Mouse (Mus musculus): ENCODE results near the gene Fam83d. TPM values are rescaled to one million over a fixed set of nuclear protein-coding genes. Genes with fewer than 3 reads are reported as not detected.
A peak's percentile ranks its signal among the peaks of the same experiment; 100 is the strongest.

Fam83d gene
- 2.9 and 5.5 TPM in 2 replicates for polyA plus RNA-seq (2012; rRNA removed)

- no peak within 1 kb of the TSS; the same call in 1 of the 2 replicates for H3K27ac ChIP-seq (ENCODE audit: insufficient read depth, low read length)
- WGBS: under 1% methylated on average over 48 of the region's 48 CpGs
- DNase-seq (ENCODE audit: low read depth in 1 of 2, low spot score in 2 of 2): peak; percentile 91 to 94
- H3K4me1 ChIP-seq (ENCODE audit: control insufficient read depth, insufficient read depth, insufficient read length): peaks cover 2% of the 10 kb centered on the region
- peak within 1 kb of the TSS; percentile 71 for H3K4me3 ChIP-seq (ENCODE audit: extremely low read depth, insufficient read depth, insufficient read length)
- H3K27me3 ChIP-seq (ENCODE audit: control insufficient read depth, insufficient read depth, low read length): no peaks in the 10 kb centered on the region
- peaks cover 6% of the 10 kb centered on the region; the same call in 1 of the 2 replicates for H3K36me3 ChIP-seq (ENCODE audit: control insufficient read depth, insufficient read depth, low read length)
- TF ChIP-seq CTCF (IDR thresholded peaks at IDR 0.05; ENCODE audit: extremely low read depth, insufficient read depth, insufficient read length, insufficient replicate concordance): peak; percentile 54; the same call in 1 of the 2 replicates
- TF ChIP-seq POLR2A (IDR thresholded peaks at IDR 0.05; ENCODE audit: low read depth, low read length): 0 out of 2 replicates have a peak, but pooled peaks have one; percentile 3
Observed at GRCm38 (mm10) chr2:158767742-158768339, at the start of gene Fam83d. Gene Fam83d (plus strand): TSS chr2:158768093.

- TF ChIP-seq POLR2A (IDR thresholded peaks at IDR 0.05; ENCODE audit: low read depth, low read length): no peak
- TF ChIP-seq CTCF (IDR thresholded peaks at IDR 0.05; ENCODE audit: extremely low read depth, insufficient read depth, insufficient read length, insufficient replicate concordance): no peak
- H3K4me1 ChIP-seq (ENCODE audit: control insufficient read depth, insufficient read depth, insufficient read length): peaks cover 55% of the 10 kb centered on the region; the same call in 1 of the 2 replicates
- WGBS: 16% methylated on average over 12 of the region's 12 CpGs
- H3K27ac ChIP-seq (ENCODE audit: insufficient read depth, low read length): peak overlapping the region; percentile 85
- no peak overlapping the region for H3K4me3 ChIP-seq (ENCODE audit: extremely low read depth, insufficient read depth, insufficient read length)
- no peaks in the 10 kb centered on the region for H3K27me3 ChIP-seq (ENCODE audit: control insufficient read depth, insufficient read depth, low read length)
- DNase-seq (ENCODE audit: low read depth in 1 of 2, low spot score in 2 of 2): peak; percentile 73 to 87
- H3K36me3 ChIP-seq (ENCODE audit: control insufficient read depth, insufficient read depth, low read length): peaks cover 7% of the 10 kb centered on the region
Observed at GRCm38 (mm10) chr2:158718816-158719549, 48.9 kb upstream of the Fam83d start.

GRCm38 (mm10) chr2:158720715-158721370, 47.0 kb upstream of the Fam83d start:
- H3K36me3 ChIP-seq (ENCODE audit: control insufficient read depth, insufficient read depth, low read length): peaks cover 4% of the 10 kb centered on the region; the same call in 1 of the 2 replicates
- no peaks in the 10 kb centered on the region for H3K27me3 ChIP-seq (ENCODE audit: control insufficient read depth, insufficient read depth, low read length)
- TF ChIP-seq CTCF (IDR thresholded peaks at IDR 0.05; ENCODE audit: extremely low read depth, insufficient read depth, insufficient read length, insufficient replicate concordance) (no peak), POLR2A (IDR thresholded peaks at IDR 0.05; ENCODE audit: low read depth, low read length) (no peak)
- 83% methylated on average over 16 of the region's 16 CpGs for WGBS
- peaks cover 56% of the 10 kb centered on the region; the same call in 1 of the 2 replicates for H3K4me1 ChIP-seq (ENCODE audit: control insufficient read depth, insufficient read depth, insufficient read length)
- DNase-seq (ENCODE audit: low read depth in 1 of 2, low spot score in 2 of 2): no peak
- H3K27ac ChIP-seq (ENCODE audit: insufficient read depth, low read length): peak overlapping the region; percentile 63
- H3K4me3 ChIP-seq (ENCODE audit: extremely low read depth, insufficient read depth, insufficient read length): no peak overlapping the region

GRCm38 (mm10) chr2:158721481-158721880, 46.4 kb upstream of the Fam83d start:
- 62% methylated on average over 3 of the region's 3 CpGs for WGBS
- Histone ChIP-seq H3K4me1 (ENCODE audit: control insufficient read depth, insufficient read depth, insufficient read length) (peaks cover 53% of the 10 kb centered on the region; the same call in 1 of the 2 replicates), H3K36me3 (ENCODE audit: control insufficient read depth, insufficient read depth, low read length) (peaks cover 4% of the 10 kb centered on the region; the same call in 1 of the 2 replicates), H3K4me3 (ENCODE audit: extremely low read depth, insufficient read depth, insufficient read length) (no peak overlapping the region), H3K27me3 (ENCODE audit: control insufficient read depth, insufficient read depth, low read length) (no peaks in the 10 kb centered on the region), H3K27ac (ENCODE audit: insufficient read depth, low read length) (peak overlapping the region; percentile 63; the same call in 1 of the 2 replicates)
- DNase-seq (ENCODE audit: low read depth in 1 of 2, low spot score in 2 of 2): no peak
- TF ChIP-seq CTCF (IDR thresholded peaks at IDR 0.05; ENCODE audit: extremely low read depth, insufficient read depth, insufficient read length, insufficient replicate concordance): no peak
- no peak for TF ChIP-seq POLR2A (IDR thresholded peaks at IDR 0.05; ENCODE audit: low read depth, low read length)

GRCm38 (mm10) chr2:158722135-158722534, 45.8 kb upstream of the Fam83d start:
- no peak for DNase-seq (ENCODE audit: low read depth in 1 of 2, low spot score in 2 of 2)
- Histone ChIP-seq H3K4me3 (ENCODE audit: extremely low read depth, insufficient read depth, insufficient read length) (no peak overlapping the region), H3K27ac (ENCODE audit: insufficient read depth, low read length) (peak overlapping the region; percentile 97), H3K4me1 (ENCODE audit: control insufficient read depth, insufficient read depth, insufficient read length) (peaks cover 53% of the 10 kb centered on the region; the same call in 1 of the 2 replicates), H3K27me3 (ENCODE audit: control insufficient read depth, insufficient read depth, low read length) (no peaks in the 10 kb centered on the region), H3K36me3 (ENCODE audit: control insufficient read depth, insufficient read depth, low read length) (peaks cover 4% of the 10 kb centered on the region; the same call in 1 of the 2 replicates)
- WGBS: 32% methylated on average over 4 of the region's 4 CpGs
- no peak for TF ChIP-seq POLR2A (IDR thresholded peaks at IDR 0.05; ENCODE audit: low read depth, low read length)
- TF ChIP-seq CTCF (IDR thresholded peaks at IDR 0.05; ENCODE audit: extremely low read depth, insufficient read depth, insufficient read length, insufficient replicate concordance): no peak

GRCm38 (mm10) chr2:158722991-158723551, 44.8 kb upstream of the Fam83d start:
- under 1% methylated on average over 6 of the region's 6 CpGs for WGBS
- peak in 1 of 2 experiments; percentile 76 for DNase-seq (ENCODE audit: low read depth in 1 of 2, low spot score in 2 of 2)
- H3K4me3 ChIP-seq (ENCODE audit: extremely low read depth, insufficient read depth, insufficient read length): peak overlapping the region; percentile 31; the same call in 1 of the 2 replicates
- peak overlapping the region; percentile 97 for H3K27ac ChIP-seq (ENCODE audit: insufficient read depth, low read length)
- no peak for TF ChIP-seq CTCF (IDR thresholded peaks at IDR 0.05; ENCODE audit: extremely low read depth, insufficient read depth, insufficient read length, insufficient replicate concordance)
- TF ChIP-seq POLR2A (IDR thresholded peaks at IDR 0.05; ENCODE audit: low read depth, low read length): peak; percentile 29; the same call in 1 of the 2 replicates
- no peaks in the 10 kb centered on the region for H3K27me3 ChIP-seq (ENCODE audit: control insufficient read depth, insufficient read depth, low read length)
- H3K4me1 ChIP-seq (ENCODE audit: control insufficient read depth, insufficient read depth, insufficient read length): peaks cover 46% of the 10 kb centered on the region; the same call in 1 of the 2 replicates
- H3K36me3 ChIP-seq (ENCODE audit: control insufficient read depth, insufficient read depth, low read length): peaks cover 4% of the 10 kb centered on the region; the same call in 1 of the 2 replicates

Data from spleen, adult 2 months (tissue).